Mouse (Mus musculus) G1E (cell line): Measurements from ENCODE around the gene Man1a2. TPM values are rescaled to one million over a fixed set of nuclear protein-coding genes. Genes with fewer than 3 reads are reported as not detected.

Experiments used
- ATAC-seq: 2 replicates; pipeline ENCODE4 v1.8.0; 2016; ENCODE audit warnings: mild to moderate bottlenecking; ENCODE audit not compliant: insufficient number of reproducible peaks, poor library complexity, low FRiP score, severe bottlenecking; ENCODE audit errors: extremely low read depth
- DNase-seq: peaks from one replicate; pipeline ENCODE4 v3.0.0; 2012; ENCODE audit warnings: low spot score
- H3K27me3 ChIP-seq: 2 replicates; pipeline ENCODE4 v1.6.1; 2012; ENCODE audit warnings: mild to moderate bottlenecking, low read length, inconsistent platforms; ENCODE audit not compliant: insufficient read depth
- H3K36me3 ChIP-seq: replicated peaks from 2 replicates; pipeline ENCODE3; 2012; ENCODE audit warnings: mild to moderate bottlenecking, inconsistent platforms
- H3K4me1 ChIP-seq: 2 replicates; pipeline ENCODE4 v1.6.1; 2012; ENCODE audit warnings: low read depth, low read length, inconsistent platforms, mixed read lengths; ENCODE audit not compliant: insufficient read depth
- H3K4me3 ChIP-seq: 2 replicates; pipeline ENCODE4 v1.5.1; 2012; ENCODE audit warnings: low read depth, mild to moderate bottlenecking, inconsistent platforms, low read length, moderate library complexity, mixed read lengths
- H3K9me3 ChIP-seq: replicated peaks from 2 replicates; pipeline ENCODE4 v1.6.1; 2012; ENCODE audit warnings: inconsistent platforms
- CTCF ChIP-seq: IDR thresholded peaks from 2 replicates; pipeline ENCODE4 v1.5.1; 2012; ENCODE audit warnings: low read depth, low read length, inconsistent platforms, mixed read lengths
- GATA1 ChIP-seq: IDR thresholded peaks from 2 replicates; pipeline ENCODE4 v1.6.1; 2012; ENCODE audit warnings: borderline replicate concordance, low read length, inconsistent platforms, mixed read lengths
- GATA2 ChIP-seq: IDR thresholded peaks from 2 replicates; pipeline ENCODE4 v1.6.1; 2012; ENCODE audit warnings: low read depth, low read length, inconsistent platforms, borderline replicate concordance
- POLR2AphosphoS5 ChIP-seq: IDR thresholded peaks from 2 replicates; pipeline ENCODE4 v1.6.1; 2012; ENCODE audit warnings: low read depth, low read length, inconsistent platforms; ENCODE audit not compliant: insufficient replicate concordance
- TAL1 ChIP-seq: conservative IDR thresholded peaks from 2 replicates; pipeline ENCODE4 v1.6.1; 2012; ENCODE audit warnings: low read depth, low read length, inconsistent platforms, mixed read lengths
- polyA plus RNA-seq: library from polyadenylated mRNA; stranded (reverse); fragments of >175 nt; gene quantifications from 2 replicates; pipeline ENCODE4 v1.2.3, GENCODE M21; 2012
- total RNA-seq, 2 experiments: library from RNA; stranded (forward) in 1 of 2; stranded (reverse) in 1 of 2; fragments of 200-1000 nt in 1 of 2; fragments of >200 nt in 1 of 2; fragmentation: Nextera tagmentation in 1 of 2; gene quantifications; 2 replicates each; pipeline ENCODE4 v1.2.3; 2014 to 2017

Gene Man1a2
- total and polyA plus RNA-seq, 3 experiments, result 30.2 to 70.1 (median 32.9) TPM

GRCm38 (mm10) chr3:100634821-100635220, 50.5 kb downstream of the Man1a2 start:
- H3K9me3 ChIP-seq, result no peaks in the 10 kb centered on the region
- H3K36me3 ChIP-seq, result peaks cover 52% of the 10 kb centered on the region
- TF ChIP-seq TAL1 (no peak), GATA1 (no peak), CTCF (no peak), GATA2 (no peak), POLR2AphosphoS5 (no peak)
- no peaks in the 10 kb centered on the region for H3K27me3 ChIP-seq
- ATAC-seq (no peak), DNase-seq (no peak)
- no peaks in the 10 kb centered on the region for H3K4me1 ChIP-seq
- no peak overlapping the region for H3K4me3 ChIP-seq

GRCm38 (mm10) chr3:100618511-100618910, 66.8 kb downstream of the Man1a2 start:
- ATAC-seq, result no peak
- DNase-seq, result no peak
- H3K4me1 ChIP-seq, result no peaks in the 10 kb centered on the region
- no peak overlapping the region for H3K4me3 ChIP-seq
- no peaks in the 10 kb centered on the region for H3K27me3 ChIP-seq
- peaks cover 38% of the 10 kb centered on the region for H3K36me3 ChIP-seq
- TF ChIP-seq TAL1, result no peak
- no peak for TF ChIP-seq POLR2AphosphoS5
- TF ChIP-seq GATA1, result no peak
- no peak for TF ChIP-seq GATA2
- no peak for TF ChIP-seq CTCF
- no peaks in the 10 kb centered on the region for H3K9me3 ChIP-seq

- peaks cover 40% of the 10 kb centered on the region for H3K36me3 ChIP-seq
- no peaks in the 10 kb centered on the region for H3K4me1 ChIP-seq
- TF ChIP-seq GATA1, result no peak
- no peak for TF ChIP-seq CTCF
- no peak for TF ChIP-seq POLR2AphosphoS5
- TF ChIP-seq TAL1, result no peak
- no peak for TF ChIP-seq GATA2
- no peak overlapping the region for H3K4me3 ChIP-seq
- no peaks in the 10 kb centered on the region for H3K9me3 ChIP-seq
- H3K27me3 ChIP-seq, result no peaks in the 10 kb centered on the region
- ATAC-seq, result no peak
- DNase-seq, result no peak
Measured at GRCm38 (mm10) chr3:100610916-100611315, 74.4 kb downstream of the Man1a2 start.

GRCm38 (mm10) chr3:100604539-100604938, 80.8 kb downstream of the Man1a2 start:
- H3K36me3 ChIP-seq, result peaks cover 46% of the 10 kb centered on the region
- no peak for ATAC-seq
- H3K27me3 ChIP-seq, result no peaks in the 10 kb centered on the region
- H3K9me3 ChIP-seq, result no peaks in the 10 kb centered on the region
- no peak overlapping the region for H3K4me3 ChIP-seq
- no peak for DNase-seq
- TF ChIP-seq GATA1 (no peak), TAL1 (no peak), CTCF (no peak), POLR2AphosphoS5 (no peak), GATA2 (no peak)
- H3K4me1 ChIP-seq, result no peaks in the 10 kb centered on the region; the same call in 1 of the 2 replicates

- Histone ChIP-seq H3K9me3 (no peaks in the 10 kb centered on the region), H3K27me3 (no peaks in the 10 kb centered on the region), H3K4me3 (no peak overlapping the region), H3K36me3 (peaks cover 37% of the 10 kb centered on the region), H3K4me1 (no peaks in the 10 kb centered on the region)
- DNase-seq, result no peak
- no peak for TF ChIP-seq CTCF
- no peak for TF ChIP-seq POLR2AphosphoS5
- TF ChIP-seq GATA2, result no peak
- TF ChIP-seq TAL1, result no peak
- TF ChIP-seq GATA1, result no peak
- ATAC-seq, result no peak
Measured at GRCm38 (mm10) chr3:100599265-100599820, 86.0 kb downstream of the Man1a2 start.

- H3K9me3 ChIP-seq, result no peaks in the 10 kb centered on the region
- no peak for DNase-seq
- H3K27me3 ChIP-seq, result no peaks in the 10 kb centered on the region
- ATAC-seq, result no peak
- TF ChIP-seq GATA2 (no peak), POLR2AphosphoS5 (no peak), TAL1 (no peak), GATA1 (no peak), CTCF (no peak)
- no peak overlapping the region for H3K4me3 ChIP-seq
- H3K4me1 ChIP-seq, result no peaks in the 10 kb centered on the region
- peaks cover 31% of the 10 kb centered on the region for H3K36me3 ChIP-seq
Measured at GRCm38 (mm10) chr3:100591053-100591452, 94.2 kb downstream of the Man1a2 start.
